Mouse (Mus musculus) liver, postnatal 0 days (tissue): Measurements from ENCODE around the gene Drosha. TPM values are rescaled to one million over a fixed set of nuclear protein-coding genes. Genes with fewer than 3 reads are reported as not detected.
A peak's percentile ranks its signal among the peaks of the same experiment; 100 is the strongest.

Experiments
- ATAC-seq: fragments of 200-750 bp; cut with Nextera tagmentation; 2 replicates; pipeline ENCODE4 v1.8.0; 2017; ENCODE audit warnings: mild to moderate bottlenecking, moderate library complexity
- DNase-seq: peaks from one replicate; pipeline ENCODE4 v3.0.0-alpha.2; 2016
- H3K27ac ChIP-seq: fragments of 300-500 bp; sonication (generic); 2 replicates; pipeline ENCODE4 v1.5.1; 2014; ENCODE audit warnings: antibody characterized with exemption, moderate library complexity, mild to moderate bottlenecking, low read depth
- H3K27me3 ChIP-seq: fragments of 300-500 bp; sonication (generic); 2 replicates; pipeline ENCODE4 v1.6.1; 2014; ENCODE audit warnings: low read length, control low read depth, mixed read lengths; ENCODE audit not compliant: insufficient read depth
- H3K36me3 ChIP-seq: fragments of 300-500 bp; sonication (generic); replicated peaks from 2 replicates; pipeline ENCODE4 v1.6.1; 2014; ENCODE audit warnings: mild to moderate bottlenecking, control low read depth, low read length, moderate library complexity, mixed read lengths; ENCODE audit not compliant: insufficient read depth
- H3K4me1 ChIP-seq: fragments of 300-500 bp; sonication (generic); 2 replicates; pipeline ENCODE4 v1.6.1; 2014; ENCODE audit warnings: antibody characterized with exemption, mild to moderate bottlenecking, control low read depth; ENCODE audit not compliant: insufficient read depth
- H3K4me2 ChIP-seq: fragments of 300-500 bp; sonication (generic); 2 replicates; pipeline ENCODE4 v1.6.1; 2014; ENCODE audit warnings: low read depth, mild to moderate bottlenecking, low read length, moderate library complexity, mixed read lengths
- H3K4me3 ChIP-seq: fragments of 300-500 bp; sonication (generic); 2 replicates; pipeline ENCODE4 v1.5.1; 2014; ENCODE audit warnings: low read depth, low read length
- H3K9ac ChIP-seq: fragments of 300-500 bp; sonication (generic); replicated peaks from 2 replicates; pipeline ENCODE4 v1.6.1; 2014; ENCODE audit warnings: mild to moderate bottlenecking, moderate library complexity
- H3K9me3 ChIP-seq: fragments of 300-500 bp; sonication (generic); 2 replicates; pipeline ENCODE4 v1.6.1; 2016; ENCODE audit warnings: mild to moderate bottlenecking, control low read depth, low read length, mixed read lengths
- CTCF ChIP-seq: sonication (generic); IDR thresholded peaks from 2 replicates; pipeline ENCODE4 v1.5.1; 2016; ENCODE audit warnings: antibody characterized with exemption, low read depth
- EP300 ChIP-seq: IDR thresholded peaks from 2 replicates; pipeline ENCODE4 v1.6.1; 2016; ENCODE audit warnings: antibody characterized with exemption, low read depth, mild to moderate bottlenecking
- WGBS: fragments of 180-500 bp; shearing (Covaris S2); extraction: QIAGEN DNeasy Blood & Tissue Kit; methylation state at CpG from one replicate; pipeline ENCODE4 v1.1.7; 2014; ENCODE audit not compliant: insufficient replicate concordance; 5-methylcytosine and 5-hydroxymethylcytosine counted together
- polyA plus RNA-seq: library from polyadenylated mRNA; unstranded; fragments of >200 nt; fragmentation: Nextera tagmentation; extraction: Ambion mirVana; gene quantifications from 2 replicates; pipeline ENCODE4 v1.2.1, GENCODE M21; 2015

The Drosha gene
- polyA plus RNA-seq, 1 experiment from 2014 or later = 5.2 TPM

GRCm38 (mm10) chr15:12887206-12887605 lies 62.6 kb downstream of the Drosha start:
- Histone ChIP-seq H3K9me3 (no peaks in the 10 kb centered on the region), H3K4me3 (no peak overlapping the region), H3K4me2 (no peak overlapping the region), H3K27me3 (no peaks in the 10 kb centered on the region), H3K36me3 (peaks cover 57% of the 10 kb centered on the region), H3K27ac (no peak overlapping the region), H3K4me1 (no peaks in the 10 kb centered on the region), H3K9ac (no peak overlapping the region)
- no peak for DNase-seq
- no peak for ATAC-seq
- TF ChIP-seq EP300 = no peak
- TF ChIP-seq CTCF = no peak
- 93% methylated on average over 8 of the region's 8 CpGs for WGBS

- H3K4me1 ChIP-seq = no peaks in the 10 kb centered on the region
- no peak overlapping the region for H3K27ac ChIP-seq
- no peak overlapping the region for H3K4me3 ChIP-seq
- no peak overlapping the region for H3K9ac ChIP-seq
- H3K27me3 ChIP-seq = no peaks in the 10 kb centered on the region
- H3K4me2 ChIP-seq = no peak overlapping the region
- no peak for DNase-seq
- 84% methylated on average over 4 of the region's 4 CpGs for WGBS
- TF ChIP-seq EP300 = no peak
- no peak for TF ChIP-seq CTCF
- H3K36me3 ChIP-seq = peaks cover 47% of the 10 kb centered on the region
- H3K9me3 ChIP-seq = no peaks in the 10 kb centered on the region
- ATAC-seq = no peak
Observed at GRCm38 (mm10) chr15:12888312-12888711, 63.7 kb downstream of the Drosha start.

DNA sequence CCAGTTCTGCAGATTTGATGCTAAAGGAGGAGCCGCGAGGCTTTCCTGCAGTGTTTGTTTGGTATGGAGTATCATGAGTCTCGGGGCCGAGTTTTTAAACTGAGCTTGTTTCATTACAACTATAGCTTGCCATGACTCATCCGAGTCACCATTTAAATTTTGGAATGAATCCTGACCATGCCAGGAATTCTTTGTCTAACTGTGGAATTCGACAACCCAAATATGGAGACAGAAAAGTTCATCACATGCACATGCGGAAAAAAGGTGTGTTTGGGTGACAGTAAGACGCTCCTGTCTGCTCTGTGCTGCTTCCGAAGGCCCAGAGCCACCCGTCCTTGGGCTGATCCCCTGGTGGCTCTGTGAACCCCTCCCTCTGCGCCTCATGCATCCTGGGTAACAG lies 65.3 kb downstream of the Drosha start:
- Histone ChIP-seq H3K27me3 (no peaks in the 10 kb centered on the region), H3K4me3 (no peak overlapping the region), H3K36me3 (peaks cover 41% of the 10 kb centered on the region), H3K4me2 (no peak overlapping the region), H3K27ac (no peak overlapping the region), H3K4me1 (no peaks in the 10 kb centered on the region), H3K9me3 (no peaks in the 10 kb centered on the region), H3K9ac (no peak overlapping the region)
- no peak for DNase-seq
- 90% methylated on average over 11 of the region's 11 CpGs for WGBS
- ATAC-seq = no peak
- TF ChIP-seq EP300 (no peak), CTCF (no peak)

DNA sequence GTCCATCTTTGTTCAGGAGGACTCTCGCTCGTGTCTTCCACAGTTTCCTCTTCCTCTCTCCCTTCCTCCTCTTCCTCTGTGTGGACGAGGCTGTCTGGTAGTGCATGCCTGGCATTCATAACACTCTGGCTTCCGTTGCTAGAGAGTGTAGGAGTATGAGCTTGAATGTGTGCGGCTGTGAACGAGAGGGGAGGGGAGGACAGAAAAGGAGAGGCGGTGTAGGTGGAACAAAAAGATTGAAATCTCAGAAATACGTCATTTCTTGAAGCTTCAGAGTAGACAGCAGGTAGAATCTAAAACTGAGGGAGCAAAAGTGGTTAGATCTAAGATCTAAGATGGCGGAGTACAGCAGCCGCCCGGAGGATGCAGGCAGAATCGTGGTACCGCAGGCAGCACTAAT lies 70.8 kb downstream of the Drosha start:
- Histone ChIP-seq H3K9me3 (no peaks in the 10 kb centered on the region; the same call in 1 of the 2 replicates), H3K4me3 (no peak overlapping the region), H3K4me2 (no peak overlapping the region), H3K27me3 (no peaks in the 10 kb centered on the region), H3K27ac (peak overlapping the region; percentile 52; the same call in 1 of the 2 replicates), H3K36me3 (peaks cover 27% of the 10 kb centered on the region), H3K9ac (no peak overlapping the region), H3K4me1 (no peaks in the 10 kb centered on the region)
- TF ChIP-seq EP300 (no peak), CTCF (no peak)
- DNase-seq (no peak), ATAC-seq (no peak)
- 81% methylated on average over 13 of the region's 13 CpGs for WGBS

GRCm38 (mm10) chr15:12896022-12897009 lies 71.7 kb downstream of the Drosha start:
- 68% methylated on average over 18 of the region's 18 CpGs for WGBS
- peak overlapping the region; percentile 40 for H3K4me2 ChIP-seq
- TF ChIP-seq EP300 (peak; percentile 94), CTCF (no peak)
- H3K27me3 ChIP-seq = no peaks in the 10 kb centered on the region
- 0 out of 2 replicates have a peak overlapping the region, but pooled peaks have one; percentile 30 for H3K9ac ChIP-seq
- H3K4me1 ChIP-seq = no peaks in the 10 kb centered on the region
- no peaks in the 10 kb centered on the region; the same call in 1 of the 2 replicates for H3K9me3 ChIP-seq
- peak overlapping the region; percentile 52 for H3K27ac ChIP-seq
- ATAC-seq (peak; percentile 89), DNase-seq (no peak)
- H3K4me3 ChIP-seq = no peak overlapping the region
- peaks cover 22% of the 10 kb centered on the region for H3K36me3 ChIP-seq

DNA sequence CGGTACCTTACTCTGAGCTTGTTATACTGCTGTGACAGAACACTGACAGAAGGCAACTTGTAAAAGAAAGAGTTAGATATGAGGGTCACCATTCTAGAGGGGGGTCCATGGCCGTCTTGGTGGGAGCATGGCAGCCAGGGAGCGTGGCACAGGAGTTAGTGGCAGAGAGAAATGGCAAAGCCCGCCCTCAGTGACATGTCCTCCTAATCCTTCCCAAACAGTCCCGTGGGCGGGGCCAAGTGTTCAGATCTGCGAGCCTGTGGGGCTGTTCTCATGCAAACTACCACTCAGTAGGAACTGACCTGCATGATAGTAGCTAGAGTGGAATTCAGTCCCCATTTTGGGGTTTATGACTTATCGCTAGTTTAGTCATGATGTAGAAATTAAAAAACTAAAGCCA lies 73.2 kb downstream of the Drosha start:
- ATAC-seq = no peak
- H3K9ac ChIP-seq = no peak overlapping the region
- H3K4me3 ChIP-seq = no peak overlapping the region
- H3K9me3 ChIP-seq = no peaks in the 10 kb centered on the region; the same call in 1 of the 2 replicates
- DNase-seq = no peak
- WGBS = 90% methylated on average over 8 of the region's 8 CpGs
- peaks cover 30% of the 10 kb centered on the region for H3K36me3 ChIP-seq
- H3K27me3 ChIP-seq = no peaks in the 10 kb centered on the region
- TF ChIP-seq CTCF (no peak), EP300 (no peak)
- H3K27ac ChIP-seq = no peak overlapping the region
- H3K4me1 ChIP-seq = no peaks in the 10 kb centered on the region
- H3K4me2 ChIP-seq = no peak overlapping the region
